Mouse (Mus musculus) forebrain, embryonic 15.5 days (tissue): ENCODE measurements at regions not wholly inside any gene's neighbourhood (a gene's known extent, or its start where the extent isn't known, plus 50 kb on each side); places are given as distances from the start of the nearest gene placed in this dataset.

Experiments used
- ATAC-seq: fragments of 200-750 bp; cut with Nextera tagmentation; replicated peaks from 2 replicates; pipeline ENCODE4 v1.8.0; 2017; ENCODE audit warnings: mild to moderate bottlenecking, moderate TSS enrichment, moderate library complexity
- H3K27ac ChIP-seq: fragments of 300-500 bp; sonication (generic); replicated peaks from 2 replicates; pipeline ENCODE4 v1.5.1; 2015; ENCODE audit warnings: mild to moderate bottlenecking, inconsistent platforms
- H3K27me3 ChIP-seq: fragments of 300-500 bp; sonication (generic); 2 replicates; pipeline ENCODE4 v1.6.1; 2015; ENCODE audit warnings: inconsistent platforms
- H3K36me3 ChIP-seq: fragments of 300-500 bp; sonication (generic); 2 replicates; pipeline ENCODE4 v1.6.1; 2015; ENCODE audit warnings: mild to moderate bottlenecking, inconsistent platforms
- H3K4me1 ChIP-seq: fragments of 300-500 bp; sonication (generic); 2 replicates; pipeline ENCODE4 v1.6.1; 2015; ENCODE audit warnings: inconsistent platforms
- H3K4me2 ChIP-seq: fragments of 300-500 bp; sonication (generic); replicated peaks from 2 replicates; pipeline ENCODE4 v1.6.1; 2015; ENCODE audit warnings: mild to moderate bottlenecking, inconsistent platforms
- H3K4me3 ChIP-seq: fragments of 300-500 bp; sonication (generic); 2 replicates; pipeline ENCODE4 v1.5.1; 2015; ENCODE audit warnings: mild to moderate bottlenecking, inconsistent platforms
- H3K9ac ChIP-seq: fragments of 300-500 bp; sonication (generic); replicated peaks from 2 replicates; pipeline ENCODE4 v1.6.1; 2015; ENCODE audit warnings: mild to moderate bottlenecking, inconsistent platforms
- H3K9me3 ChIP-seq: fragments of 300-500 bp; sonication (generic); 2 replicates; pipeline ENCODE4 v1.6.1; 2016; ENCODE audit warnings: inconsistent platforms
- WGBS: fragments of 180-500 bp; shearing (Covaris S2); methylation state at CpG from one replicate; pipeline ENCODE4 v1.1.7; 2015; ENCODE audit warnings: mixed read lengths; 5-methylcytosine and 5-hydroxymethylcytosine counted together

- H3K36me3 ChIP-seq = no peaks in the 10 kb centered on the region
- ATAC-seq = no peak
- no peaks in the 10 kb centered on the region for H3K27me3 ChIP-seq
- H3K27ac ChIP-seq = no peak overlapping the region
- H3K9me3 ChIP-seq = no peaks in the 10 kb centered on the region
- WGBS = 97% methylated on average over 5 of the region's 5 CpGs
- no peak overlapping the region for H3K4me2 ChIP-seq
- H3K9ac ChIP-seq = no peak overlapping the region
- no peak overlapping the region for H3K4me3 ChIP-seq
- H3K4me1 ChIP-seq = no peaks in the 10 kb centered on the region
Observed at GRCm38 (mm10) chr12:16250096-16250495, 360.7 kb downstream of the Lpin1 start.

GRCm38 (mm10) chr12:16239792-16240191, 371.0 kb downstream of the Lpin1 start:
- ATAC-seq = no peak
- Histone ChIP-seq H3K4me3 (no peak overlapping the region), H3K4me1 (no peaks in the 10 kb centered on the region), H3K9me3 (no peaks in the 10 kb centered on the region), H3K27ac (no peak overlapping the region), H3K36me3 (no peaks in the 10 kb centered on the region), H3K27me3 (no peaks in the 10 kb centered on the region), H3K4me2 (no peak overlapping the region), H3K9ac (no peak overlapping the region)
- 89% methylated on average over 5 of the region's 5 CpGs for WGBS

GRCm38 (mm10) chr12:16237498-16237897, 373.3 kb downstream of the Lpin1 start:
- H3K4me3 ChIP-seq = no peak overlapping the region
- 81% methylated on average over 5 of the region's 5 CpGs for WGBS
- no peaks in the 10 kb centered on the region for H3K4me1 ChIP-seq
- no peak overlapping the region for H3K4me2 ChIP-seq
- H3K36me3 ChIP-seq = no peaks in the 10 kb centered on the region
- no peaks in the 10 kb centered on the region for H3K27me3 ChIP-seq
- no peak for ATAC-seq
- H3K27ac ChIP-seq = no peak overlapping the region
- no peak overlapping the region for H3K9ac ChIP-seq
- no peaks in the 10 kb centered on the region for H3K9me3 ChIP-seq

GRCm38 (mm10) chr12:16233559-16233958, 377.2 kb downstream of the Lpin1 start:
- Histone ChIP-seq H3K9me3 (no peaks in the 10 kb centered on the region), H3K4me1 (no peaks in the 10 kb centered on the region), H3K27me3 (no peaks in the 10 kb centered on the region), H3K4me3 (no peak overlapping the region), H3K9ac (no peak overlapping the region), H3K4me2 (no peak overlapping the region), H3K36me3 (no peaks in the 10 kb centered on the region), H3K27ac (no peak overlapping the region)
- no peak for ATAC-seq
- 91% methylated on average over 3 of the region's 3 CpGs for WGBS

GRCm38 (mm10) chr12:16232828-16233227, 377.9 kb downstream of the Lpin1 start:
- no peaks in the 10 kb centered on the region for H3K4me1 ChIP-seq
- no peak overlapping the region for H3K4me2 ChIP-seq
- no peak overlapping the region for H3K9ac ChIP-seq
- no peak overlapping the region for H3K4me3 ChIP-seq
- H3K27ac ChIP-seq = no peak overlapping the region
- no peaks in the 10 kb centered on the region for H3K36me3 ChIP-seq
- WGBS = 92% methylated on average over 8 of the region's 8 CpGs
- no peaks in the 10 kb centered on the region for H3K27me3 ChIP-seq
- no peak for ATAC-seq
- no peaks in the 10 kb centered on the region for H3K9me3 ChIP-seq

GRCm38 (mm10) chr12:16232051-16232450, 378.7 kb downstream of the Lpin1 start:
- no peak overlapping the region for H3K4me3 ChIP-seq
- ATAC-seq = no peak
- WGBS = 66% methylated on average over 2 of the region's 2 CpGs
- no peaks in the 10 kb centered on the region for H3K4me1 ChIP-seq
- H3K9ac ChIP-seq = no peak overlapping the region
- no peaks in the 10 kb centered on the region for H3K36me3 ChIP-seq
- H3K27me3 ChIP-seq = no peaks in the 10 kb centered on the region
- H3K9me3 ChIP-seq = no peaks in the 10 kb centered on the region
- no peak overlapping the region for H3K27ac ChIP-seq
- H3K4me2 ChIP-seq = no peak overlapping the region

GRCm38 (mm10) chr12:16231093-16231492, 379.7 kb downstream of the Lpin1 start:
- no peaks in the 10 kb centered on the region for H3K27me3 ChIP-seq
- no peak overlapping the region for H3K4me2 ChIP-seq
- no peak overlapping the region for H3K9ac ChIP-seq
- 88% methylated on average over 2 of the region's 2 CpGs for WGBS
- ATAC-seq = no peak
- no peak overlapping the region for H3K4me3 ChIP-seq
- H3K9me3 ChIP-seq = no peaks in the 10 kb centered on the region
- no peaks in the 10 kb centered on the region for H3K36me3 ChIP-seq
- H3K4me1 ChIP-seq = no peaks in the 10 kb centered on the region
- H3K27ac ChIP-seq = no peak overlapping the region

GRCm38 (mm10) chr12:16225428-16225827, 385.3 kb downstream of the Lpin1 start:
- Histone ChIP-seq H3K27me3 (no peaks in the 10 kb centered on the region), H3K4me1 (peaks cover 12% of the 10 kb centered on the region), H3K4me2 (no peak overlapping the region), H3K9ac (no peak overlapping the region), H3K36me3 (no peaks in the 10 kb centered on the region), H3K27ac (no peak overlapping the region), H3K4me3 (no peak overlapping the region), H3K9me3 (no peaks in the 10 kb centered on the region)
- ATAC-seq = no peak
- 89% methylated on average over 2 of the region's 2 CpGs for WGBS

GRCm38 (mm10) chr12:16222836-16223450, 387.8 kb downstream of the Lpin1 start:
- 24% methylated on average over 9 of the region's 9 CpGs for WGBS
- no peak overlapping the region for H3K9ac ChIP-seq
- ATAC-seq = peak; percentile 91
- no peak overlapping the region for H3K27ac ChIP-seq
- H3K27me3 ChIP-seq = no peaks in the 10 kb centered on the region
- H3K4me3 ChIP-seq = no peak overlapping the region
- no peak overlapping the region for H3K4me2 ChIP-seq
- peaks cover 12% of the 10 kb centered on the region for H3K4me1 ChIP-seq
- no peaks in the 10 kb centered on the region for H3K36me3 ChIP-seq
- H3K9me3 ChIP-seq = no peaks in the 10 kb centered on the region

- Histone ChIP-seq H3K27ac (no peak overlapping the region), H3K4me1 (peaks cover 12% of the 10 kb centered on the region), H3K4me2 (no peak overlapping the region), H3K27me3 (no peaks in the 10 kb centered on the region), H3K4me3 (no peak overlapping the region), H3K9ac (no peak overlapping the region), H3K9me3 (no peaks in the 10 kb centered on the region), H3K36me3 (no peaks in the 10 kb centered on the region)
- ATAC-seq = 0 out of 2 replicates have a peak, but pooled peaks have one; percentile 20
Observed at GRCm38 (mm10) chr12:16222205-16222604, 388.6 kb downstream of the Lpin1 start.

- no peaks in the 10 kb centered on the region for H3K27me3 ChIP-seq
- no peak overlapping the region for H3K27ac ChIP-seq
- H3K4me1 ChIP-seq = peaks cover 12% of the 10 kb centered on the region
- H3K36me3 ChIP-seq = no peaks in the 10 kb centered on the region
- 82% methylated on average over 1 of the region's 1 CpGs for WGBS
- no peak for ATAC-seq
- no peak overlapping the region for H3K9ac ChIP-seq
- H3K9me3 ChIP-seq = no peaks in the 10 kb centered on the region
- H3K4me2 ChIP-seq = no peak overlapping the region
- no peak overlapping the region for H3K4me3 ChIP-seq
Observed at GRCm38 (mm10) chr12:16221142-16221541, 389.6 kb downstream of the Lpin1 start.

- no peak overlapping the region for H3K4me3 ChIP-seq
- no peak overlapping the region for H3K9ac ChIP-seq
- no peak overlapping the region for H3K4me2 ChIP-seq
- H3K27ac ChIP-seq = no peak overlapping the region
- H3K4me1 ChIP-seq = peaks cover 12% of the 10 kb centered on the region
- WGBS = 95% methylated on average over 3 of the region's 3 CpGs
- H3K36me3 ChIP-seq = no peaks in the 10 kb centered on the region
- no peak for ATAC-seq
- H3K27me3 ChIP-seq = no peaks in the 10 kb centered on the region
- no peaks in the 10 kb centered on the region for H3K9me3 ChIP-seq
Observed at GRCm38 (mm10) chr12:16220561-16220960, 390.2 kb downstream of the Lpin1 start.

- Histone ChIP-seq H3K9me3 (no peaks in the 10 kb centered on the region), H3K4me2 (no peak overlapping the region), H3K27me3 (no peaks in the 10 kb centered on the region), H3K27ac (no peak overlapping the region), H3K9ac (no peak overlapping the region), H3K4me3 (no peak overlapping the region), H3K36me3 (no peaks in the 10 kb centered on the region), H3K4me1 (peaks cover 12% of the 10 kb centered on the region)
- no peak for ATAC-seq
- 74% methylated on average over 4 of the region's 4 CpGs for WGBS
Observed at GRCm38 (mm10) chr12:16218906-16219305, 391.9 kb downstream of the Lpin1 start.
